ENCODE assay signal across 23 mouse cellular contexts in genomic region chr14:73416511-73416910, GRCm38 (mm10). TPM values are rescaled to one million over a fixed set of nuclear protein-coding genes. Genes with fewer than 3 reads are reported as not detected.
DNase-seq lines count a peak whose midpoint lies in the region; ATAC-seq lines count a peak whose summit lies in the region.
"Had no signal": no experiment of that assay in that cellular context is flagged by ENCODE, and none has a peak within 500 bp of the region (broad histone marks: within the 10 kb centered on the region; RNA-seq: fewer than 3 reads in every experiment).

No protein-coding gene starts in this region.

- H3K9ac ChIP-seq in hindbrain, embryonic 14.5 days = no peak overlapping the region
- no peak overlapping the region for H3K9ac ChIP-seq in midbrain, embryonic 16.5 days (ENCODE audit: low read depth, low read length)
- no peak overlapping the region for H3K9ac ChIP-seq in intestine, embryonic 16.5 days (ENCODE audit: low read depth, low read length)
- H3K9ac ChIP-seq: forebrain, embryonic 12.5 days; heart, embryonic 13.5 days; liver, embryonic 13.5 days; lung, embryonic 14.5 days had no signal

- H3K27me3 ChIP-seq in hindbrain, embryonic 10.5 days (ENCODE audit: insufficient read depth, poor library complexity, severe bottlenecking) = no peaks in the 10 kb centered on the region
- no peaks in the 10 kb centered on the region for H3K27me3 ChIP-seq in hindbrain, embryonic 14.5 days (ENCODE audit: control insufficient read depth, insufficient read depth, low read length)
- H3K27me3 ChIP-seq in embryonic facial prominence, embryonic 10.5 days (replicated peaks; ENCODE audit: low read depth, poor library complexity, severe bottlenecking) = no peaks in the 10 kb centered on the region
- no peaks in the 10 kb centered on the region for H3K27me3 ChIP-seq in limb, embryonic 10.5 days (ENCODE audit: low read depth, poor library complexity, severe bottlenecking)
- no peaks in the 10 kb centered on the region for H3K27me3 ChIP-seq in midbrain, embryonic 16.5 days (ENCODE audit: control insufficient read depth, insufficient read depth, low read depth, low read length)
- H3K27me3 ChIP-seq in intestine, embryonic 16.5 days (replicated peaks; ENCODE audit: control insufficient read depth, insufficient read depth, low read length) = no peaks in the 10 kb centered on the region
- H3K27me3 ChIP-seq: forebrain, embryonic 12.5 days; heart, embryonic 13.5 days; liver, embryonic 13.5 days had no signal

- WGBS in hindbrain, embryonic 10.5 days = 95% methylated on average over 5 of the region's 5 CpGs
- 89% methylated on average over 5 of the region's 5 CpGs for WGBS in hindbrain, embryonic 14.5 days
- WGBS in embryonic facial prominence, embryonic 10.5 days = 87% methylated on average over 5 of the region's 5 CpGs
- 87% methylated on average over 5 of the region's 5 CpGs for WGBS in limb, embryonic 10.5 days
- WGBS in midbrain, embryonic 16.5 days = 68% methylated on average over 5 of the region's 5 CpGs
- WGBS in intestine, embryonic 16.5 days = 86% methylated on average over 5 of the region's 5 CpGs

- intact Hi-C loops in heart, postnatal 36 days (cut with DNase I) = no loop called here

- no peaks in the 10 kb centered on the region for H3K9me3 ChIP-seq in hindbrain, embryonic 10.5 days
- no peaks in the 10 kb centered on the region for H3K9me3 ChIP-seq in hindbrain, embryonic 14.5 days (ENCODE audit: control insufficient read depth, low read length)
- no peaks in the 10 kb centered on the region for H3K9me3 ChIP-seq in embryonic facial prominence, embryonic 10.5 days
- no peaks in the 10 kb centered on the region for H3K9me3 ChIP-seq in limb, embryonic 10.5 days (replicated peaks)
- no peaks in the 10 kb centered on the region for H3K9me3 ChIP-seq in midbrain, embryonic 16.5 days (replicated peaks; ENCODE audit: control insufficient read depth, low read length, poor library complexity, severe bottlenecking)
- H3K9me3 ChIP-seq in intestine, embryonic 16.5 days (ENCODE audit: control insufficient read depth, low read length) = no peaks in the 10 kb centered on the region
- H3K9me3 ChIP-seq: forebrain, embryonic 12.5 days; heart, embryonic 13.5 days; liver, embryonic 13.5 days; midbrain, embryonic 10.5 days had no signal

- H3K4me3 ChIP-seq in hindbrain, embryonic 10.5 days = no peak overlapping the region
- H3K4me3 ChIP-seq in hindbrain, embryonic 14.5 days (replicated peaks; ENCODE audit: low read length) = no peak overlapping the region
- no peak overlapping the region for H3K4me3 ChIP-seq in embryonic facial prominence, embryonic 10.5 days
- no peak overlapping the region for H3K4me3 ChIP-seq in limb, embryonic 10.5 days
- H3K4me3 ChIP-seq in midbrain, embryonic 16.5 days (ENCODE audit: low read depth, low read length) = no peak overlapping the region
- no peak overlapping the region for H3K4me3 ChIP-seq in intestine, embryonic 16.5 days (ENCODE audit: low read length)
- H3K4me3 ChIP-seq: forebrain, embryonic 12.5 days; heart, embryonic 13.5 days; liver, embryonic 13.5 days; midbrain, embryonic 10.5 days had no signal

- no peak for ATAC-seq in hindbrain, embryonic 14.5 days (ENCODE audit: low FRiP score)
- no peak for ATAC-seq in midbrain, embryonic 16.5 days
- no peak for ATAC-seq in intestine, embryonic 16.5 days
- ATAC-seq: hindbrain, postnatal 0 days had no signal

- H3K27ac ChIP-seq in hindbrain, embryonic 10.5 days = 0 out of 2 replicates have a peak overlapping the region, but pooled peaks have one; percentile 12
- H3K27ac ChIP-seq in hindbrain, embryonic 14.5 days = no peak overlapping the region
- peak overlapping the region; percentile 71 for H3K27ac ChIP-seq in embryonic facial prominence, embryonic 10.5 days (replicated peaks)
- peak overlapping the region; percentile 86 for H3K27ac ChIP-seq in limb, embryonic 10.5 days
- no peak overlapping the region for H3K27ac ChIP-seq in midbrain, embryonic 16.5 days (ENCODE audit: low read length)
- no peak overlapping the region for H3K27ac ChIP-seq in intestine, embryonic 16.5 days (ENCODE audit: low read length)
- H3K27ac ChIP-seq: forebrain, embryonic 12.5 days; heart, embryonic 13.5 days; hindbrain, postnatal 0 days; liver, embryonic 13.5 days; midbrain, embryonic 10.5 days; stomach, postnatal 0 days had no signal

- H3K36me3 ChIP-seq in hindbrain, embryonic 10.5 days = no peaks in the 10 kb centered on the region
- no peaks in the 10 kb centered on the region for H3K36me3 ChIP-seq in hindbrain, embryonic 14.5 days (replicated peaks; ENCODE audit: control insufficient read depth, insufficient read depth)
- H3K36me3 ChIP-seq in embryonic facial prominence, embryonic 10.5 days (replicated peaks) = no peaks in the 10 kb centered on the region
- H3K36me3 ChIP-seq in limb, embryonic 10.5 days = no peaks in the 10 kb centered on the region
- no peaks in the 10 kb centered on the region for H3K36me3 ChIP-seq in midbrain, embryonic 16.5 days (ENCODE audit: control insufficient read depth, insufficient read depth, low read length)
- no peaks in the 10 kb centered on the region for H3K36me3 ChIP-seq in intestine, embryonic 16.5 days (ENCODE audit: control insufficient read depth, insufficient read depth, low read length)
- H3K36me3 ChIP-seq: forebrain, embryonic 12.5 days; heart, embryonic 13.5 days; liver, embryonic 13.5 days; midbrain, embryonic 10.5 days had no signal

- H3K4me1 ChIP-seq in hindbrain, embryonic 10.5 days (replicated peaks) = peaks cover 21% of the 10 kb centered on the region; the same call in 1 of the 2 replicates
- H3K4me1 ChIP-seq in hindbrain, embryonic 14.5 days (replicated peaks; ENCODE audit: control insufficient read depth, insufficient read depth, low read length) = peaks cover 6% of the 10 kb centered on the region
- peaks cover 24% of the 10 kb centered on the region for H3K4me1 ChIP-seq in embryonic facial prominence, embryonic 10.5 days
- H3K4me1 ChIP-seq in limb, embryonic 10.5 days = peaks cover 44% of the 10 kb centered on the region
- H3K4me1 ChIP-seq in midbrain, embryonic 16.5 days (ENCODE audit: control insufficient read depth, insufficient read depth, low read length) = no peaks in the 10 kb centered on the region
- H3K4me1 ChIP-seq in intestine, embryonic 16.5 days (ENCODE audit: control insufficient read depth, insufficient read depth, low read length) = no peaks in the 10 kb centered on the region

- DNase-seq in hindbrain, embryonic 10.5 days (ENCODE audit: low spot score) = no peak
- DNase-seq in hindbrain, embryonic 14.5 days (ENCODE audit: low spot score) = no peak
- DNase-seq in embryonic facial prominence, embryonic 10.5 days (ENCODE audit: low spot score) = no peak
- no peak for DNase-seq in limb, embryonic 10.5 days (ENCODE audit: low spot score)
- DNase-seq in heart, postnatal 36 days = no peak
- DNase-seq: adrenal gland, postnatal 10 days; cerebellum, adult 11 months; cerebellum, postnatal 14 days; heart, adult 18-20 months; heart, postnatal 4 days; kidney, adult 8-10 months; layer of hippocampus, postnatal 36 days; liver, embryonic 13.5 days; lung, embryonic 14.5 days; lung, postnatal 36 days; right cerebral cortex, adult 18-20 months had no signal

- H3K4me2 ChIP-seq in hindbrain, embryonic 14.5 days (replicated peaks) = no peak overlapping the region
- no peak overlapping the region for H3K4me2 ChIP-seq in midbrain, embryonic 16.5 days (ENCODE audit: low read length)
- H3K4me2 ChIP-seq in intestine, embryonic 16.5 days (ENCODE audit: low read depth, low read length) = no peak overlapping the region
- H3K4me2 ChIP-seq: forebrain, embryonic 12.5 days; heart, embryonic 13.5 days; liver, embryonic 13.5 days; lung, embryonic 14.5 days had no signal

RNA-seq across cellular contexts. Expression of gene Itm2b, which starts 31.4 kb away (rescaled TPM):
- polyA plus RNA-seq in hindbrain, embryonic 10.5 days (2016; fragmentation: Nextera tagmentation; extraction: Ambion mirVana) = 249 and 310 TPM in 2 replicates
- polyA plus RNA-seq in hindbrain, embryonic 14.5 days (2014; fragmentation: Nextera tagmentation; extraction: Ambion mirVana) = 761 and 787 TPM in 2 replicates
- polyA plus RNA-seq in embryonic facial prominence, embryonic 10.5 days (2016; fragmentation: Nextera tagmentation; extraction: Ambion mirVana) = 197 and 226 TPM in 2 replicates
- 219 and 269 TPM in 2 replicates for polyA plus RNA-seq in limb, embryonic 10.5 days (2016; fragmentation: Nextera tagmentation; extraction: Ambion mirVana)
- 627 and 698 TPM in 2 replicates for polyA plus RNA-seq in midbrain, embryonic 16.5 days (2015; fragmentation: Nextera tagmentation; extraction: Ambion mirVana)
- 100 to 1,000 TPM; 753 to 767 TPM for total RNA-seq in heart, postnatal 36 days (2021)
- polyA plus RNA-seq in intestine, embryonic 16.5 days (2015; fragmentation: Nextera tagmentation; extraction: Ambion mirVana) = 702 and 717 TPM in 2 replicates

Comparison
In these comparisons a context has a peak if more than half of its experiments do, and no peak if none do; other contexts are left out.
1. H3K27ac ChIP-seq: peak in hindbrain, embryonic 10.5 days (single experiment), embryonic facial prominence, embryonic 10.5 days (single experiment) and limb, embryonic 10.5 days (single experiment); none in hindbrain, embryonic 14.5 days (single experiment), midbrain, embryonic 16.5 days (single experiment) and intestine, embryonic 16.5 days (single experiment).